Mouse (Mus musculus): ENCODE data around the gene Socs1.
A peak's percentile ranks its signal among the peaks of the same experiment; 100 is the strongest.

The Socs1 gene

DNA sequence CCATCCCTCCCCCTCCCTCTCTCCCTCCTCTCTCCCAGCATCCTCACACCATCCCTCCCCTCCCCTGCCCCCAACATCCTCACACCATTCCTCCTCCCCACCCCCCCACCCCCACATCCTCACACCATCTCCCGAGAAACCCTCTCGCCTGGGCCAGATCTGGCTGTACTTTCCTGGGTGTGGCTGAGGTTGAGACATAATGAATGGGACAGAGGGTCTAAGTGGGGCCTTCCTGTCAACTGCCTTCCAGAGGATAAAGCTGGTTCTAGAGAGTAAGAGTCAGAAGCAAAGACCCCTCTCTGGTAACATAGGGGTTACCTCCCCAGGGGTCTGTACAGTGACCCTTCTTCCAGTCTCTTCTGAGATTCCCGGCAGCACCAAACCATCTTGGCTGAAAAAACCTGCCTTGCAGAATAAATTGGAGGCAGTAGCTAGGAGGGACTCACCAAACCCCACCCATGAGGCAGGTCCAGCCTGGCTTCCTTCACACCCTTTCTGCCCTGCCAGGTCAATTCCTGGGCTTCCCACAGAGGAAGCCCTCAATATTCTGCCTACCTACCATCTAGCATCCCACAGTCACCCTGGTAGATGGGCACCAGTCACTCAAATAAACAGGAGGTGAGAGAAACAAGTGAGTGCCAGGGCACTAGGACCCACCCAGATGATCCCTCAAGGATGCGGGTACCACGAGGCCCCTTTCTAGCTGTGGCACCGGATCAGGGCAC is 21.6 kb downstream of the Socs1 start:
- DNase-seq (ENCODE audit: low read depth, low spot score), result no peak

DNA sequence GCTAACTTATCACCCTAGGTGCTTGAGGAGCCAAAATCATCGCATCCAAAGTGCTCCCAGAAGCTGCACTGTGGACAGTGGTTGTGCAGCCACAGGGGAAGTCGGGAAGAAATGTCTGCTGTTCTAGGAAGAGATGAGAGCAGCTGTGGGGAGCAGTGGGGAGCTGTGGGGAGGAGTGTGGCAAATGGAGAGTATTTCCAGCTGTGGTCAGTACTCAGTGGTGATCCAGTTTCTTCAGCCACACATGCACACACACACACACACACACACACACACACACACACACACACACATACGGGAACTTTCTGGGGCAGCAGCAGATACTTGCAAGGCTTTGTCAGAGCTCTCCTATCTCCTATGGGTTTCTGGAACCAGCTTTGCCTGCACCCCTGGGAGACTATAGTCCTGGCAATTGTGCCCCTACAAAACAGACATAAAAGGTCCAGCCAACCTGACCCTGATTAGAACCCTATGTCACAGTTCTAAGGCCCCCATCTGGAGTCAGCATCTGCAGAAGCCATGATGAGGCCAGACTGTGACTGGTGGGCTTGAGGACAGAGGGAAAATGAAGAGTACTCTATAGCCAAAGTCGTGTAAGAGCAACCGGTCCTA is 22.7 kb downstream of the Socs1 start:
- no peak for DNase-seq (ENCODE audit: low read depth, low spot score)

DNA sequence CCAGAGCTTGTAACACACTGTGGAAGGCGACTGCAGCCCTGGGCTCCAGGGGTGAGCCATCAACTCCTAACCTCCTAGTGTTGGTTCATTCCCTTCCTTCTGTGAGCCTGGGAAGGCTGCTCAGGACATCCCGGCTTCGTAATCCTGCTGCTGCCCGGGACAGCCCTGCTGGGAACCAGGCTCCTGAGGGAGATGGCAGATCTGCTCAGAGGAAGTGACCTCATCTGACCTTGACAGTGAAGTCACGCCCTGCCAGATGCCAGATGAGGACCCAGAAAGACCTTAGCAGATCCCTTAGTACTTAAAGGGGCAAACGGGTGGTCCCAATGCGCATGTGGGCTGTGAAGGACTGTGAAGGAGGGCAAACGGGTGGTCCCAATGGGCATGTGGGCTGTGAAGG is 24.2 kb downstream of the Socs1 start:
- DNase-seq (ENCODE audit: low read depth, low spot score), result no peak

DNA sequence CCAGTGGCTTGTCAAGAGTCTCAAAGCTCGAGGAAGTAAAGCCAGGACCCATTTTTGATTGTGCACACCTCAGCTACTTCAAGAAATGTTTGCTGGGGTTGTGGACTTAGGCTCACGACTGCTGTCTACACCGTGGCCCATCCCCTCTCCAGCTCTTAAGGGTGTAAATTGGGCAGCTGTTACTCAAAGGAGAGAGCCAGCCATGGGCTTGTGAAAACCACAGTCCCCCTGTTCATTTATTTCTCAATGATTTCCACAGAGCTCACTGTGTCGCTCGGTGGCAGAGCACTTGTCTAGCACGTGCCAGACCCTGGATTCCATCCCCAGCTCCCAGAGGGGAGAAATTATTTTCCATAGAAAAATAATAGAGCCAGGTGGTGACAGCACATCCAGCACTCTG is 29.2 kb downstream of the Socs1 start:
- no peak for DNase-seq (ENCODE audit: low read depth, low spot score)

DNA sequence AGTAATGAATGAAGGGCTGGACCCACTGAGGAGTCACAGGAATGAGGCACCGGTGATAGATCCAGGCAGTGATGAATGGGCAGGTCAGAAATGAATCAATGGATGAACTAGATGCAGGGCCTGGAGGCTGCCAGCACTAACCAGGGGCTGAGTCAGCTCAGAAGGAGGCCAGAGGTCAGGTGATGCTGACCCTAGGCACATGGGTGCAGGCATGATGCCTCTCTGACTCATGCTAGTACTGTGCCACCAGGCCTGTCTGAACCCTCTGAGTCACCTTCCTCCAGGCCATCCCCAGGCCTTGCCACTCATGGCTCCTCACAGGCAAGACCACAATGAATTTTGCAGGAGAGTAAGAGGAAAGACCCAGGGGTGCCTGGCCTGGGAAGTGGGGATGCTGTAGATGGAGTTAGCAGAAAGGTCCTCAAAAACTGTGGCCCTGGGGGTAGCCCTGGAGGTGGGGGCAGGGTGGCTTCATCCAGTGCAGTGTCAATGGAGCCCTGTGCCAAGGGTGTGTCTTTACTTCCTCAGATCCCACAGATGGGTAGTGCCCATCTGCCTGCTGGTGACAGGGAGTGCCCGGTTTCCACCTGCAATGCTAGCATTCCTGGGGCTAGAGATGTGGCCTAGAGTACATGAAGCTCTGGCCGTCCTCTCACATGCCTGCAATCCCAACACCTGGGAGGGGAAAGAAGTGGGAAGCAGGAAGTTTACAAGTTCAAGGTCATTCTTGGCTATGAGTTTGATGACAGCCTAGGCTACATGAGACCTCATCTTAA is 30.6 kb downstream of the Socs1 start:
- peak; percentile 9 for DNase-seq (ENCODE audit: low read depth, low spot score)

DNA sequence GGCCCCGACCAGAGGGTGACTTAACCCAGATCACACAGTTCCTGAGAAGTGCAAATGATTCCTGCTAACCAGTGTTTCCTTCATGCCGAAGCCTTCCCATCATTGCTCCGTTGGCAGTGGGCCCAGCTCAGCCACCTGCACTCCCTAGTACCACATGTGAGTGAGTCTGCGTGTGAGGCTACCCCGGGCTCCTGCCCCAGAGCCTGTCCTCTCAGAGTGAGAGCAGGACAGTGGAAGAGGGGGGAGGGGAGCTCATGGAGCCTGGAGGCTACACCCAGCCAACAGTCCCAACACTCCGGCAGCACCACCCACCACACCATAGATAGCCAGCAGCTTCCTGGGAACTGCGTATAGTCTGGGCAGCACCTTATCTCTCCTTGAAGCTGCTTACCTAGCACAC is 35.5 kb downstream of the Socs1 start:
- DNase-seq (ENCODE audit: low read depth, low spot score), result peak; percentile 85

DNA sequence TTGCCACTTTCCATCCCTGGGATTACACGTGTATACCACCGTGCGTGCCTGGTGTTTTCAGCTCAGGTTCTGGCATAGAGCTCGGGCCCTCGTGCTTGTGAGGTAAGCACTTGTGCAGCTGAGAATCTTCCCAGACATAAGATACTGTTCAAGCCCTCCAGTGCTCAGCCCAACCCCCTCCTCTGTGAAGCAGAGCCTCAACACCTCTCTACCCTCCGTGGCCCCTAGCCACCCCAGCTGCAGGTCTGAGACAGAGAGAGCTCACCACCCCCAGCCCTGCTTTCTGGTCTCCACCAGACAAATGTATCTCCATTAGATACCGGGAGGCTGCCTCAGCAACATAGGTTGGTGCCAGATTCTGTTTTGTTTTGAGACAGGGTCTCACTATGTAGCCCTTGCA is 36.1 kb downstream of the Socs1 start:
- no peak for DNase-seq (ENCODE audit: low read depth, low spot score)

DNA sequence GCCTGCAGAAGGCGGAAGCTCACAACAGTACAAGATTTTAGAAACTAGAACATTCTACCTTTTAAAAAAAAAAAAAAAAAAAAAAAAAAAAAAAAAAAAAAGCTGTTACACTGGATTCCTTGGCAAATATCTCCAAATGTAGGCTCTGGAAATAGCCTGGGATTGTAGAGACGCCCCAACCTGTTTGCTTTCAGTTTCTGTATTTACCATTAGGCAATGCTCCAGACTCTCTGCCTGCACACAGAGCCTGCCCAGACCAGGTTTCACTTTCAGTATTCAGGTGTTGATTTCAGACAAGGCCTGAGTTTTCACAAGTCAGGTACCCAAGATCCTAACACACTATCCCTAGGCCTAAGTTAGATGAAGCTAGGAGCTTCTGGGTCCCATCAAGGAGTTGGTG is 44.3 kb downstream of the Socs1 start:
- peak; percentile 28 for DNase-seq (ENCODE audit: low read depth, low spot score)

DNA sequence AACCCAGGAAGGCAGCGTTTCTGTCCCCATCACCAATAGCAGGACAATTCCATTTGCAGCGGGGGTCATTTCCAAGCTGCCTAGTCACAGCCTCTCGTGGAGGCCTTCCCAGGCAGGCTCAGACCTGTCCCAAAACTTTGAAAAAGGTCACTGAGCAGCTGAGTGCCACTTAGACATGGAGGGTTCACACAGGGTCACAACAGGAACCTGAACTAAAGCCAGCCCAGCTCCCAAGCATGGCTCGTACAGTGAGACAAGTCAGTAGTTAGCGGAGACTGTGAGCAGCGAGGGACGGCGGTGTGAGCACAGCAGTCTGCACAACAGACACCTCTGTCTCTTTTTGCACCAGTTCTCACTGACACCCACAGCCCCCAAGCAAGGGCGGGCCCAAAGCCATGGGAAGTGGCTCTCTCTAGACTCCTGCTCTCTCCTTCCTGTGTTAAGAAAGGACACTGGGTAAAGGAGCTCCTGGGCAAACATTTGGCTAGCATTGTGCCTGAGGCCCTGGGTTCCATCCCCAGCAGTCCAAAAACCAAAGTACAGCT is 45.4 kb downstream of the Socs1 start:
- DNase-seq (ENCODE audit: low read depth, low spot score), result peak; percentile 11

DNA sequence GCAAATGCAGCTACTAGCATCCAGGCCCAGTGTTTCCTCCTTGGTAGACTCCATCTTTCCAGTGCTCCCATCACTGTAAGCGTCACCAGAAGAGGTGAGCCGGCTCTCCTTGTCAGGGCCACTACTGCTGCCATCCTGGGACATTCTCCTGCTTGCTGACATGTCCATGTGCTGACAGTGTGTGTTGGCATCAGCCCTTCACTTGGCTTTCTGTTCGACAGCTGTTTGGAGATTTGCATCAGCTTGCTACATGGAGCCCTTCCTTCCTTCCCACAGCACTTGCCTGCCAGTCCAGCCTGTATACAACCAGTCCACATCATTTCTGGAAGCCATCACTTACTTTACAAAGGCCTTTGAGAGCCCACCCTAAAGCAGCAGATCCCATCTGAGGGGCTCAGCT is 46.5 kb downstream of the Socs1 start:
- DNase-seq (ENCODE audit: low read depth, low spot score), result no peak

DNA sequence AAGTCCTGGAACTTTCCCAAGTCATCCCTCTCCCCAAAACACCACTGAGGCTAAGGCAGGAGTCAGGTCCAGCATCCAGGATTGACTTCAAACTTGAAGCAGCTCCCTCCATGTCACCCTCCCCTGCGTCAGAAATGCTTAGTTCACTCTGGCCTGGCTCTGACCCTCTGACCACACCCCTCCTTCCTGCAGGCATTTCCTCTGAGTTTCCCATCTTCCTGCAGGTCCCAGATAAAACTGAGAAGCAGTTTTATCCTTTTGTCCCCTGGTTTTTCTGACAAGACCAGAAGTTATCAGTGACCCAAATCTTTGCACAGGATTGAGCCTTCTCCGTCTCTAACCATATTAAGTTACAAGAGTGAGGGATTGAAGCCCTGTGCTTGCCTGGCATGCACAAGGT is 47.8 kb downstream of the Socs1 start:
- DNase-seq (ENCODE audit: low read depth, low spot score), result no peak

DNA sequence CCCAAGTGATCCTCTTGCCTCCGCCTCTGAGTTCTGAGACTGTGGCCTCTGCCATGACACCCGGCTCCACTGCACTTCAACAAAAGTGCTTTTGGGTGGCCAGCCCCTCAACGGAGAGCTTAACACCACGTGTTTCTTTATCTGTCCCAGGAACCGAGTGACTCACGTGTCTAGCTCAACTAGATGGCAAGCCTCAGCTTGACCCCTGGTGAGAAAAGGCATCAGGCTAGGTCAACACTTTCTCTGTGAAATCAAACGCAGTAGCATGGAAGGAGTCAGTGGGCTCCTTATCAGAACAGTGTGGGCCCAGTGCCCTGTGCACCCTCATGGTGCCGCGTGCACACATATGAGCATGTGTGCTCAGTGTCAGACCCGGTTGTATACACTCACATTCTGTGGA is 49.0 kb downstream of the Socs1 start:
- DNase-seq (ENCODE audit: low read depth, low spot score), result no peak

DNA sequence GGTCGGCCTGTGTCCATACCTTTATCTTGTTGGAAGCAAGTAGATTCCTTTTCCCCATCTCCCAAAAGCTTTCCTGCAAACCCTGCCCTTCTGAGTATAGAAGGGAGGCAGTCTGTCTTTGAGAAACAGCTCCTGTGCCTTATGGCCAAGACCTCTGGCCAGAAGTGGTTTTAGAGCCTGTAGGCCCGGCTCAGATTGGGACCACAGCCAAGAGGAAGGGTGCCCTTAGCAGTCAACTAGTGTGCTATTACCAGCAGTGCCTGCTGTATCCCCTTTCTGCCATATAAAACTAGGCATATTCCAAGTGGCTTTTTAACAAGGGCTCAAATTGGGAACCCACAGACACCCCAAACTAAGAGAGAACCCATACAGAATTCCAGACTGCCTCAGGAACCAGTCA is 49.6 kb downstream of the Socs1 start:
- no peak for DNase-seq (ENCODE audit: low read depth, low spot score)

DNA sequence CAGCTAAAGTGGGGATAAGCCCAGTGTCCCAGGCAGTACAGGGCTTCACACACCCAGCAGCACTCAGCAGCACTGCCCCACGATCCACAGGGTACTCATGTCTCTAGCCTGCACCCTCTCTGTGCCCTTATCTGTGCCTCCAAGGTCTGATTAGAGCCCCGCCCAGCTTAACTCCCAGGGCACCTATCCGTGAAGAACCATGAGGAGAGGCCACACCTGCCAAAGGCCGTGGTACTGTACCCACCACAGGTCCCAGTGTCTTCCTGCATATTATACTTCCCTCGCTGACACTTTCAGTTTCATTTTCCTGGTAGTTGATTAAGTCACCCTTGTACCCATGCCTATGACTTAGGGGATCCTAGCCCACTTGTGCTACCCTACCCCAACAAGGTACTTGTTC is 52.9 kb downstream of the Socs1 start:
- no peak for DNase-seq (ENCODE audit: low read depth, low spot score)

Data from brain, adult 2 months (tissue).